8 mouse cellular contexts compared by ENCODE assay signal in the genomic region with DNA sequence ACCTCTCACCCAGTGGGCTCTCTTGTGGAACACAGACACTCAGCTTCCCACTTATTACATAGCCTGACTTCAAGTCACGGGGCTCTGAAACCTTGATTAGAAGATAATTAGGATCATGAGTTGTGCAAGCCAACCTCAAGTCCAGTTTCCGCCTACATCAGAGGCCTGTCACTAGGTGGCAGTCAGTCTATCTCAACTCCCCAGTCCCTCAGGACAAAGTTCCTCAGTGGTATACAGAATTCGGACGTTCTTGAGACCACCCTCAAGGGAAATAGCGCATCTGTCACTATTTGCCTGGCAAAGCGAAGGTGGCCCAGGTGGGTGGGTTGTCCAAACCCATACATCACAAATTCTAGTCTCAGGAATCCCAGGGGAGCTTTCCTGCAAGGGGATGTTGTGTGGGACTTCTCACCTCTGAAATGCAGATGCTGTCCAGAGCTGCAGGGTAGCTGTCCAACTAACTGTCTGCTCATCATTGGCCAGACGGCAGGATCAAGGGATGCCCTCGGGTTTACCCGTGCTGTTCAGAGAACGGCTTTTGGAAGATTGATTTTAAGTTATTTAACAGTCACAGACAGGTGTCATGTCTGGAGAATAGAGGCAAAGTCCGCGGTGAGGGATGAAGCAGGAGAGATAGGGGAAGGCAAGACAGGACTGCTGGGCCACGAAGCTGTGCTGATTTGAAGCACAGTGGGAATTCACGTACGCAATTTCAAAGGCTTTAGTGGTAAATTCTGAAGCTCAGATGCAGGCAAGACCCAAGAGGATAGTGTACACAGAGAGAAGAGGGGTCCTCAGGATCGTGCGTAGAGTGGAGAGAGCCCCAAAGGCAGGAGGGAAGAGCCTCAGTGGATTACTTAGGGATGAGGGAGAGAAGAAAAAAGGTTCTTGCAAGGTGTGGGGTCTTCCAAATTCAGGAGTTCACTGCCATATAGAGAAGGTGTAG. TPM values are rescaled to one million over a fixed set of nuclear protein-coding genes. Genes with fewer than 3 reads are reported as not detected.
DNase-seq lines count a peak whose midpoint lies in the region; ATAC-seq and TF ChIP-seq lines count a peak whose summit lies in the region.

No protein-coding gene starts in this region.

- TF ChIP-seq CTCF in thymus, adult 2 months (IDR thresholded peaks at IDR 0.05; ENCODE audit: borderline replicate concordance, control insufficient read depth, extremely low read depth, insufficient read depth, low read length, poor library complexity), result no peak

- peak overlapping the region; percentile 76 for H3K4me2 ChIP-seq in limb, embryonic 13.5 days (replicated peaks)
- peak overlapping the region; percentile 98 for H3K4me2 ChIP-seq in neural tube, embryonic 13.5 days

- no peaks in the 10 kb centered on the region for H3K9me3 ChIP-seq in limb, embryonic 13.5 days
- no peaks in the 10 kb centered on the region for H3K9me3 ChIP-seq in neural tube, embryonic 13.5 days

- no peaks in the 10 kb centered on the region for H3K27me3 ChIP-seq in thymus, adult 2 months (ENCODE audit: control insufficient read depth, insufficient read depth, low read length)
- no peaks in the 10 kb centered on the region for H3K27me3 ChIP-seq in limb, embryonic 13.5 days
- H3K27me3 ChIP-seq in neural tube, embryonic 13.5 days, result no peaks in the 10 kb centered on the region

- H3K4me1 ChIP-seq in thymus, adult 2 months (replicated peaks; ENCODE audit: control insufficient read depth, insufficient read depth, low read length), result peaks cover 35% of the 10 kb centered on the region
- H3K4me1 ChIP-seq in limb, embryonic 13.5 days, result peaks cover 41% of the 10 kb centered on the region
- peaks cover 42% of the 10 kb centered on the region for H3K4me1 ChIP-seq in neural tube, embryonic 13.5 days (replicated peaks)

- peak overlapping the region; percentile 99 for H3K9ac ChIP-seq in limb, embryonic 13.5 days
- H3K9ac ChIP-seq in neural tube, embryonic 13.5 days, result peak overlapping the region; percentile 98

- 28% methylated on average over 17 of the region's 17 CpGs for WGBS in thymus, adult 2 months
- 25% methylated on average over 17 of the region's 17 CpGs for WGBS in limb, embryonic 13.5 days
- WGBS in neural tube, embryonic 13.5 days, result 29% methylated on average over 17 of the region's 17 CpGs

- no peaks in the 10 kb centered on the region for H3K36me3 ChIP-seq in thymus, adult 2 months (ENCODE audit: control insufficient read depth, insufficient read depth, low read length)
- H3K36me3 ChIP-seq in limb, embryonic 13.5 days, result peaks cover 28% of the 10 kb centered on the region
- peaks cover 28% of the 10 kb centered on the region for H3K36me3 ChIP-seq in neural tube, embryonic 13.5 days

- TF ChIP-seq POLR2A in thymus, adult 2 months (IDR thresholded peaks at IDR 0.05; ENCODE audit: control insufficient read depth, extremely low read depth, insufficient read depth, low read length, poor library complexity), result no peak

- no peak for DNase-seq in thymus, adult 2 months
- DNase-seq in thymus, postnatal 10 days (ENCODE audit: low spot score in 2 of 2), result no peak
- peak; percentile 30 to 49 for DNase-seq in cerebellum, postnatal 36 days
- peak; percentile 31 for DNase-seq in heart, postnatal 4 days
- no peak for DNase-seq in spleen, postnatal 10 days (ENCODE audit: low spot score in 2 of 2)

- no peak overlapping the region for H3K27ac ChIP-seq in thymus, adult 2 months (ENCODE audit: control insufficient read depth, insufficient read depth, low read length)
- no peak overlapping the region for H3K27ac ChIP-seq in limb, embryonic 13.5 days
- H3K27ac ChIP-seq in neural tube, embryonic 13.5 days (replicated peaks), result peak overlapping the region; percentile 98

- peak overlapping the region; percentile 80; the same call in 1 of the 2 replicates for H3K4me3 ChIP-seq in thymus, adult 2 months (ENCODE audit: control insufficient read depth, insufficient read depth, low read length)
- H3K4me3 ChIP-seq in limb, embryonic 13.5 days, result peak overlapping the region; percentile 73
- peak overlapping the region; percentile 66 for H3K4me3 ChIP-seq in neural tube, embryonic 13.5 days

- 0 out of 2 replicates have a peak, but pooled peaks have one; percentile 0 for ATAC-seq in limb, embryonic 13.5 days (ENCODE audit: low FRiP score, low read depth)
- no peak for ATAC-seq in neural tube, embryonic 13.5 days (ENCODE audit: low read depth)
- ATAC-seq in activated CD4-positive, CD25-positive, alpha-beta regulatory T cell, adult 4 months, result no peak

RNA-seq across cellular contexts. Expression of a gene that starts 1.0 kb away (rescaled TPM):
- 237 and 294 TPM in 2 replicates for polyA plus RNA-seq in thymus, adult 2 months (2012; rRNA removed)
- total RNA-seq in heart, postnatal 4 days (2021), result 10 to 100 TPM; 92.0 to 93.6 TPM
- polyA plus RNA-seq in limb, embryonic 13.5 days (2015; fragmentation: Nextera tagmentation; extraction: Ambion mirVana), result 72.3 and 75.7 TPM in 2 replicates
- polyA plus RNA-seq in neural tube, embryonic 13.5 days (2015; fragmentation: Nextera tagmentation; extraction: Ambion mirVana), result 67.5 and 68.0 TPM in 2 replicates
- polyA plus RNA-seq in activated CD4-positive, CD25-positive, alpha-beta regulatory T cell, adult 4 months (2017; shearing (Covaris generic)), result 10 to 100 TPM; 52.7 to 59.0 TPM

Comparison
In these comparisons a context has a peak if more than half of its experiments do, and no peak if none do; other contexts are left out.
1. DNase-seq: peak in cerebellum, postnatal 36 days (2 of 2) and heart, postnatal 4 days (single experiment); none in thymus, adult 2 months (single experiment), thymus, postnatal 10 days (0 of 2) and spleen, postnatal 10 days (0 of 2).
2. Peak in every context shown above with its lines, with median percentiles within 50 percentile points of each other: H3K4me3 ChIP-seq.